Mouse (Mus musculus): ENCODE measurements around the gene Ppm1h. TPM values are rescaled to one million over a fixed set of nuclear protein-coding genes. Genes with fewer than 3 reads are reported as not detected.

Ppm1h gene
- total and polyA plus RNA-seq, 3 experiments, result 6.9 to 14.9 TPM; not detected in 1

DNA sequence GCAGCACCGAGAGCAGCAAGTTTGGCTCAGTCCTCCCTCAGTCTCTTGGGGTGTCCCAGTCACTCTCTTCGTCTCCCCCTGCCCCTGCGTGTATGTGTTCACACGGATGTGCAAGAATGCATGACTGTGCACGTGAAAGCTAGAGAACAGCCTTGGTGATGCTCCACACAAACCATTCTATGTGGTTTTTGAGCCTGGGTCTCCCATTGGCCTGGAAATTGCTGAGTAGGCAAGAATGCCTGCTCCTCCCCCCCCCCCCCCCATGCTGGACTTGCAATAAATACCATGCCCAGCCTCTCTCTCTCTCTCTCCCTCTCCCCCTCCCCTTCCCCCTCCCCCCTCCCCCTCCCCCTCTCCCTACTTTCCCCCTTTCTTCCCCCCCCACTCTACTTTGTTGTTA lies 280.1 kb downstream of the Ppm1h start:
- TF ChIP-seq CHD1 (IDR thresholded peaks at IDR 0.05; ENCODE audit: low read depth, low read length) (no peak), HCFC1 (IDR thresholded peaks at IDR 0.05; ENCODE audit: low read depth, low read length) (no peak), GATA1 (IDR thresholded peaks at IDR 0.05; ENCODE audit: low read depth, low read length) (no peak), RCOR1 (IDR thresholded peaks at IDR 0.05; ENCODE audit: low read depth, low read length) (no peak), USF2 (IDR thresholded peaks at IDR 0.05; ENCODE audit: borderline replicate concordance in 1 of 2, insufficient read depth in 1 of 2, low read depth in 1 of 2, low read length in 2 of 2) (no peak), NELFE (IDR thresholded peaks at IDR 0.05; ENCODE audit: low read depth, low read length) (no peak), ETS1 (IDR thresholded peaks at IDR 0.05; ENCODE audit: low read depth, low read length) (no peak), SMC3 (IDR thresholded peaks at IDR 0.05; ENCODE audit: low read depth, low read length) (no peak), KAT2A (conservative IDR thresholded peaks at IDR 0.05; ENCODE audit: low read depth, low read length) (no peak), CTCF (IDR thresholded peaks at IDR 0.05 in 2 of 3, conservative IDR thresholded peaks at IDR 0.05 in 1 of 3; ENCODE audit: control insufficient read depth in 1 of 3, insufficient read depth in 1 of 3, low read depth in 2 of 3, low read length in 3 of 3, poor library complexity in 1 of 3, severe bottlenecking in 1 of 3) (no peak)
- H3K9ac ChIP-seq (ENCODE audit: control insufficient read depth, low read depth, low read length, poor library complexity, severe bottlenecking), result no peak overlapping the region
- no peaks in the 10 kb centered on the region for H3K27me3 ChIP-seq (ENCODE audit: control insufficient read depth in 1 of 2, insufficient read depth in 2 of 2, low read length in 2 of 2)
- H3K27ac ChIP-seq (ENCODE audit: control insufficient read depth, low read depth, low read length), result no peak overlapping the region
- no peaks in the 10 kb centered on the region for H3K4me1 ChIP-seq (ENCODE audit: control insufficient read depth in 1 of 2, insufficient read depth in 2 of 2, low read length in 2 of 2)
- H3K36me3 ChIP-seq (ENCODE audit: control insufficient read depth in 1 of 2, insufficient read depth in 2 of 2, low read length in 2 of 2), result no peaks in the 10 kb centered on the region
- no peak overlapping the region for H3K4me3 ChIP-seq (ENCODE audit: control insufficient read depth in 1 of 2, insufficient read depth in 1 of 2, low read depth in 2 of 2, low read length in 2 of 2)
- DNase-seq (ENCODE audit: low read depth, low spot score), result no peak
- H3K79me2 ChIP-seq (ENCODE audit: control insufficient read depth, insufficient read depth, low read length, poor library complexity), result no peaks in the 10 kb centered on the region
- no peaks in the 10 kb centered on the region for H3K9me3 ChIP-seq (replicated peaks; ENCODE audit: insufficient read depth, low read length)

DNA sequence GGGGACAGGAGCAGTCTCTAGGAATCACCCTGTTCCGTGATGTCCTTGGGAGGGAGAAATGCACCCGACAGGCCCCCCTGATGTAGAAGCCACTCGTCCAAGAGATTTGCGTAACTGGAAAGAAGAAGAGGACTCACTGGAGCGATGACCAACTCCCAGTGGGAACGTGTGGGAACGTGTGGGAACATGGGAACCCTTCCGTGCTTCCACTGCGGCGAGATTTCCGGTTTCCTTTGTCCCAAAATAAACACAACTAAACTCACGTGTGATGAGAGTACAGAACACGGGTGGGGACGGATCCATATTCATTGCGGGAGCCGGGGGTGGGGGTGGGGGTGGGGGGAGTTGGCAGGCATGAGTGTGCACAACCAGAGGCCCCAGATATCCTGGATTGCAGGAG lies 281.7 kb downstream of the Ppm1h start:
- no peaks in the 10 kb centered on the region for H3K79me2 ChIP-seq (ENCODE audit: control insufficient read depth, insufficient read depth, low read length, poor library complexity)
- H3K27me3 ChIP-seq (ENCODE audit: control insufficient read depth in 1 of 2, insufficient read depth in 2 of 2, low read length in 2 of 2), result no peaks in the 10 kb centered on the region
- no peak for DNase-seq (ENCODE audit: low read depth, low spot score)

DNA sequence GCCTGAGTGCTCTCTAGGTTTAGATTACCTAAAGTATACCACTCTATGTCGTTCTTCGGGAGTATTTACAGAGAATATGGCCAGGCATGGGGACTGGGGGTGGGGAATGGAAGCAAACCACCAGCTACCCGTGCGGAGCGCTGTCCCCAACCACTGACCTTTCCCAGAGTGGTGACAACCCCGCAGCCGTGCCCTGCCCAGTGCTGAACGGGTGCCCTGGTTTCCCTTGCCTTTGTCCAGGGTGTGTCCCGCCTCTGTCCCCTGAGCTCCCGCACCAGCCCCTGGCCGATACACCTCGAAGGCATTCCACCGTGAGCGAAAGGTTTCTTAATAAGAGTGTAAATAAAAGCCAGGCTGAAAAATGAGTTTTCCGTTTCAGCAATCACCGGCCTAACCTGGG lies 282.2 kb downstream of the Ppm1h start:
- H3K36me3 ChIP-seq (ENCODE audit: control insufficient read depth in 1 of 2, insufficient read depth in 2 of 2, low read length in 2 of 2), result no peaks in the 10 kb centered on the region
- no peak for DNase-seq (ENCODE audit: low read depth, low spot score)
- H3K4me3 ChIP-seq (ENCODE audit: control insufficient read depth in 1 of 2, insufficient read depth in 1 of 2, low read depth in 2 of 2, low read length in 2 of 2), result no peak overlapping the region
- H3K4me1 ChIP-seq (ENCODE audit: control insufficient read depth in 1 of 2, insufficient read depth in 2 of 2, low read length in 2 of 2), result no peaks in the 10 kb centered on the region
- TF ChIP-seq BHLHE40 (IDR thresholded peaks at IDR 0.05; ENCODE audit: borderline replicate concordance, low read depth, low read length) (no peak), RCOR1 (IDR thresholded peaks at IDR 0.05; ENCODE audit: low read depth, low read length) (no peak), RAD21 (IDR thresholded peaks at IDR 0.05; ENCODE audit: low read depth, low read length) (no peak), POLR2A (IDR thresholded peaks at IDR 0.05; ENCODE audit: control insufficient read depth in 1 of 2, insufficient read depth in 1 of 2, low read depth in 1 of 2, low read length in 2 of 2, poor library complexity in 1 of 2) (no peak)
- no peaks in the 10 kb centered on the region for H3K79me2 ChIP-seq (ENCODE audit: control insufficient read depth, insufficient read depth, low read length, poor library complexity)
- H3K9ac ChIP-seq (ENCODE audit: control insufficient read depth, low read depth, low read length, poor library complexity, severe bottlenecking), result no peak overlapping the region
- H3K9me3 ChIP-seq (replicated peaks; ENCODE audit: insufficient read depth, low read length), result no peaks in the 10 kb centered on the region
- no peak overlapping the region for H3K27ac ChIP-seq (ENCODE audit: control insufficient read depth, low read depth, low read length)
- H3K27me3 ChIP-seq (ENCODE audit: control insufficient read depth in 1 of 2, insufficient read depth in 2 of 2, low read length in 2 of 2), result no peaks in the 10 kb centered on the region

More for the DNA sequence above, 281.7 kb downstream of the Ppm1h start:
- Histone ChIP-seq H3K27ac (ENCODE audit: control insufficient read depth, low read depth, low read length) (no peak overlapping the region), H3K4me1 (ENCODE audit: control insufficient read depth in 1 of 2, insufficient read depth in 2 of 2, low read length in 2 of 2) (no peaks in the 10 kb centered on the region), H3K9me3 (replicated peaks; ENCODE audit: insufficient read depth, low read length) (no peaks in the 10 kb centered on the region), H3K36me3 (ENCODE audit: control insufficient read depth in 1 of 2, insufficient read depth in 2 of 2, low read length in 2 of 2) (no peaks in the 10 kb centered on the region), H3K4me3 (ENCODE audit: control insufficient read depth in 1 of 2, insufficient read depth in 1 of 2, low read depth in 2 of 2, low read length in 2 of 2) (no peak overlapping the region), H3K9ac (ENCODE audit: control insufficient read depth, low read depth, low read length, poor library complexity, severe bottlenecking) (no peak overlapping the region)
- TF ChIP-seq MYC (IDR thresholded peaks at IDR 0.05; ENCODE audit: low read depth, low read length) (no peak), POLR2AphosphoS5 (IDR thresholded peaks at IDR 0.05; ENCODE audit: borderline replicate concordance, low read depth, low read length) (no peak), ELF1 (IDR thresholded peaks at IDR 0.05; ENCODE audit: low read depth, low read length) (no peak), TCF12 (IDR thresholded peaks at IDR 0.05; ENCODE audit: low read depth, low read length) (no peak), NRF1 (IDR thresholded peaks at IDR 0.05; ENCODE audit: insufficient read depth, low read depth, low read length, poor library complexity, severe bottlenecking) (no peak)
